Mouse (Mus musculus): ENCODE data around the gene Veph1. TPM values are rescaled to one million over a fixed set of nuclear protein-coding genes. Genes with fewer than 3 reads are reported as not detected.

Veph1 gene
- 0.12 TPM in 1 of 2 replicates, not detected in the other for total RNA-seq (2017)

DNA sequence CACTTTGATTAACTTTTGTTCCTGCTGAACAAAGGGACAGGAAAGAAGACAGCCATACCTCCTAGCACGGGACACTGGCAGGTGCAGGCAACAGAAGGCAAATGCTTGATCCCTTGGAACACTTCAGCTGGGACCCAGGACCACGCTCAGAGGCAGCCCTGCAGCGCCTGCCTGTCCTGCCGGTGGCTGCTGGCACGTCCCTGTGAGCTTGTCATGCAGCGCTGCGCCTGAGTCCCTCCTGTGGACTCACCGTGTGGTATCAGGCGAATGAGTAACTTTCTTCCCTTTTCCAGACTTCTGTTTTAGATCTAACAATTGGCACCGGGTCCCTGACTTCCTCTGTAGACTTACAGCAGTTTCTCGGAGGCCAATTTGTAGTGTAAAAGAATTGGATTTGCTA lies at the start of gene Veph1:
Veph1 (minus strand) TSS at position 293 of the 400 bp plus-strand sequence.
- ATAC-seq (ENCODE audit: extremely low read depth, insufficient number of reproducible peaks, low FRiP score, poor library complexity, severe bottlenecking), result no peak

DNA sequence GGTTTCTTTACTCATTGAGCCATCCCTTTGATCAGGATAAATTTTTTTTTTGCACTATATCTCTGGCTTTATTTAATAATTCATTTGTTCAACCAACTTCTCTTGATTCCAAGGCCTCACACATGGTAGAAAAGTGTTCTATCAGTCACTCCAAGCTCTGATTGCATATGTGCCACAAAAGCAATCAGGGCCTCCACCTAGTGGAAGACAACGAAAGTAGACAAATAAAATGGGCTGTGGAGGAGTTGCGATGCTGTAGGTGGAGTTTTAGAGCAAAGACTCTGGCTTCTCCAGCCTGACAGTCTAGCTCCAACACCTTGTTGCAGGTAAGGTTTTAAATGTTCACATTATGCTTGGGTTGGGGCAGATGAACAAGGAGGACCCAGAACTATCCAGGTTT lies 44.1 kb upstream of the Veph1 start:
- no peak for ATAC-seq (ENCODE audit: extremely low read depth, insufficient number of reproducible peaks, low FRiP score, poor library complexity, severe bottlenecking)

GRCm38 (mm10) chr3:66332401-66332729 lies 35.7 kb upstream of the Veph1 start:
- ATAC-seq (ENCODE audit: extremely low read depth, insufficient number of reproducible peaks, low FRiP score, poor library complexity, severe bottlenecking), result no peak

- no peak for ATAC-seq (ENCODE audit: extremely low read depth, insufficient number of reproducible peaks, low FRiP score, poor library complexity, severe bottlenecking)
Measured at GRCm38 (mm10) chr3:66331592-66332400, 35.2 kb upstream of the Veph1 start.

DNA sequence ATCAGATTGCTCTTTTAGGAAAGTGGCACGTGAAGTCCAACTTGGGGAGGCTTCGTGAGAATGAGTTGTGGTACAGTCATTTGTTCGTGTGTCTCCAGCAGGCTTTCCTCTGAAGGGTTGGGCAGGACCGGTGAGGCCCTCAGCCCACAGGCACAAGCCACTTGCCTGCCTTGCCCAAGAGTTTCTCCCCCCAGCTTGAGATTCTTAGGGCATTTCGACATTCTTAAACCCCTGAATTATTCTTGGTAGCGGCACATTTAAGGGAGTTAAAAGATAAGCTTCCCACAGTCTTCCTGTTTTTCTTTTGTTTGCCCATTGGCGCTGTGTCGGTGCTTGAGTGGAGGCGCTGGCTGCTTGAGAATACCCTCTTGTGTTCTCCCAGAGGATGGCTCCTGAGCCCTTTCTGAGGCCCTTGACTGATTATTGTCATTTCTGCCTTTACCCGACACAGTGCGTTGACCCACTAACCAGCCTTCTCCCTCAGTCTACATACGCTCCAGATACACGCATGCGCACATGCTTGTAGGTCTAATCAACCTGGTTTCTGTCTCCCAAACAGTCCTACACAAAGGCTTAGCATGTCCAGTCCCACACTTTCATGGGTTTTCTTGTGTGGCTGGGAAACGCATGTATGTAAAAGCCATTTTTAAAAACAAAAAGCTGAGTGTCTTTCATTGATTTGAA lies 34.4 kb upstream of the Veph1 start:
- no peak for ATAC-seq (ENCODE audit: extremely low read depth, insufficient number of reproducible peaks, low FRiP score, poor library complexity, severe bottlenecking)

DNA sequence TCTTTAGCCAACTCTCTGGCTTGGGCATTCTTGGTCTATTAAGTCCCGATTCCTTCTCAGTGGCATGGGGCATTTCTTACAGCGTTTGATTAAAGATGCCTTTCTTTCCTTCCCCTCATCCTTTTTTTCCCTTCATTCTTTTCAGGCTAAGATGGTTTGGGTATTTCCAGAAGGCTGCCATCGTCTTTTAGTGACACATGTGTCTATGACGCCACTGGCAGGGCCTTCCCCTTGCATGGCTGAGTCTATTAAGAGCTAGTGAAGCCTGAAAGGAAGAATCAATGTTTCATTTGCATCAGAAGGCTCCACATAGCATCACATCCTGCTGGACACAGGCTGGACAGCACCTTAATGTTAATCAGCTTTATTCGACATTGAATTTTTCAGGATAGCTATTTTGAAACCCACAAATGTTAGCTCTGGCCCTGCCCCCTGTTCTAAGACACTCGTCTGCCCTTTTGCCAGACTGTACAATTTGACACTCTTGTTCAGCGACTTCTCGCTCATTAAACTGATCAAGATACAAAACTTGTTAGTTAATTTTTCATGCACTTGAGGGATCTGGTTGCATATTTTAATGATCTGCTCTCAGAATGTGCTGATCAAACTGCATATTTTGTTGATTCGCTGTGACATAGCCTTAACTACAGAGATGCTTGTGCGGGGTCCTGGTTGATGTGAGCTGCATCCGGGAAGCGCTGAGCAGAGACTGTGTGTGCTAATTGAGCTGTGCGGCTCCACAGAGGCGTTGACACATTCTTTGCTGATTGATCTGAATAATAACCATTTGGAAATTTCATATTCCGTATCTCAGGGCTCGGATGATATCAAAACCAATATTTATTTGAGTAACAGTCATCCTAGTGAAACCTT lies 29.6 kb upstream of the Veph1 start:
- ATAC-seq (ENCODE audit: extremely low read depth, insufficient number of reproducible peaks, low FRiP score, poor library complexity, severe bottlenecking), result no peak

DNA sequence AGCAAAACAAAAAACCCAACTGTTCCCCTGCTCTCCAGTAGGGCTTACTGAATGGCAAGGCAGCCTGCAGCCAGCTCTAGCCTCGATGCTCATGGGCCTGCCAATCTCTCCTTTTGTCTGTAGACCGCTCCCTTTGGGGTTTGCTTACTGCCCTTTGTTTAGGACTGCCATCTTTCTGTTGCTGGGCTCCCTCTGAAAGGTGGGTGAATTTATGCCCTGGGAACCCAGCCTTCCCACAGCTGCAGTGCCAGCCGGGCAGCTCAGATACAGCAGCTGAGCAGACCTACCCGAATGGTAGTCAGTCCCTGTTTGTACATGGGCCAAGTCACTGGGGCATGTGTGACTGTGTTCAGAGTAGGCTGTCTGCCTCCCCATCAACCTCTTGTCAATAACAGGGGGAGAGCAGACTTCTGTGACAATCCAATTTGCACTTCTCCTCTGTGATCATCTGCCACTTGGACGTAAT lies 28.9 kb upstream of the Veph1 start:
- no peak for ATAC-seq (ENCODE audit: extremely low read depth, insufficient number of reproducible peaks, low FRiP score, poor library complexity, severe bottlenecking)

- no peak for ATAC-seq (ENCODE audit: extremely low read depth, insufficient number of reproducible peaks, low FRiP score, poor library complexity, severe bottlenecking)
Measured at GRCm38 (mm10) chr3:66314793-66315715, 18.4 kb upstream of the Veph1 start.

DNA sequence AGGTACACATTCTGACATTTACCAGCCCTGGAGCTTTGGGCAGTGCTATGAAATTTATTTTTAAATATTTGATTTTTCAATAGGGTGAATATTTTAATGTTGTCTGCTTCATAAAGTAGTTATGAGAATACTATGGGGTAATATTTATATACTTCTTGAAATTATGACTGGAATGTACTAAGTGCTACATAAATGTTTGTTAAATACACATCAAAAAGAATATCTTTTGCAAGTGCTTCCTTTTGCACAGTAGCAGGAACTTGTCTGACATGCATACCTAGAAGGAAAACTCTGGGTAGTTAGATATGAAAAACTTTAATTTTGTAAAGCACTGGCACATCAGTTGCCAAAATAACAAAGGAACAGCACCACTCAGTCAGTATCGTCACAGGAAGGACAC lies 13.9 kb upstream of the Veph1 start:
- no peak for ATAC-seq (ENCODE audit: extremely low read depth, insufficient number of reproducible peaks, low FRiP score, poor library complexity, severe bottlenecking)

DNA sequence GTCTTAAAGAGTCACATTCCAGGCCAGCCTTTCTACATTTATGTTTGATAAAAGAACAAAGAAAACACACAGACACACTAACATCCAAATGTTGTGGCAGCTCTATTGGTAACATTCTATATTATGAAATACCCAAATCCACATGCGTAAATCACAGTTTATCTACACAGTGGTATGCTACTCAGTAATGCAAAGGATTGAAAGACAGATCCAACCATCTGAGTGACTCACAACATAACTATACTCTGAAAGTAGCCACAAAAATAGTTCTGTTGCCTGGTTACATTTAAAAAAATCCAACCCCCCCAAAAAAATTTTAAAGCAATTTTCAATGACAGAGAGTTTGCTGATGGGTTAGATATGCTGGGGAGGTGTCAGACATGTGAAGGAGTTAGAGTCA lies 12.9 kb upstream of the Veph1 start:
- no peak for ATAC-seq (ENCODE audit: extremely low read depth, insufficient number of reproducible peaks, low FRiP score, poor library complexity, severe bottlenecking)

DNA sequence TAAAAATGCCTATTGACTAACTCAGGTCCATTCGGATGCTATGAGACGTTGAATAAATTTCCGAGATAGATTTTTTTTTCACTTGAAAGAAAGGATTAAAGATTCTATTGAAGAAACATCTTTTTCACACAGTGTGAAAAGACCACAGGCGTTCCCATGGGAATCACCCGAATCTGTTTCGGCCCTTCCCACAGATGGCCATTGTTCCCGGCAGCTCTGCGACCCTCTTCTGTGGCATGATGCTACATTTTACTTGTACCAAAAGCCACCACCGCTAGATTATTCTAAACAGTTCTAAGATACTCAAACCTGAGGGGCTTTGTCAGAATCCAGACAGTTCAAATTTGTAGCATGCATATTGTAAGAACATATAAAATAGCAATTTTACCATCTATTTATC lies 1.4 kb downstream of the Veph1 start:
- no peak for ATAC-seq (ENCODE audit: extremely low read depth, insufficient number of reproducible peaks, low FRiP score, poor library complexity, severe bottlenecking)

DNA sequence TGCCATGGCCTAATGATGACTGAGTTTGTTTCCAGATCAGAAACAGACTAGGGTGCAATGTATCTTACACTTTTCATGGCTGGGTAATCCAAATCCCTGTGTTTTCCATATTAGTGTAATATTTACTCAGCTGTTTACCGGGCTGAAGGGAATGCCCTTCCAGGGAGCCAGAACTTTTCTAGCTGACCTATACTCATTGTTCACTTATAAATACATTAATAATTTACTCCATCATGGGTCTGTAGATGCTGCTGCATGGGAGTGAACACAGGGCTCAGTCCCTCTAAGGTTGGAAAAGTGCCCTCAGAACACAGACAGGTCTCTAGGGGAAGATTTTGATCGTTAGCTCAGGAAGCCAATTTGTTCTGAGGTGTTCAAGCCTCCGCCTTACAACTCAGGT lies 1.9 kb downstream of the Veph1 start:
- ATAC-seq (ENCODE audit: extremely low read depth, insufficient number of reproducible peaks, low FRiP score, poor library complexity, severe bottlenecking), result no peak

DNA sequence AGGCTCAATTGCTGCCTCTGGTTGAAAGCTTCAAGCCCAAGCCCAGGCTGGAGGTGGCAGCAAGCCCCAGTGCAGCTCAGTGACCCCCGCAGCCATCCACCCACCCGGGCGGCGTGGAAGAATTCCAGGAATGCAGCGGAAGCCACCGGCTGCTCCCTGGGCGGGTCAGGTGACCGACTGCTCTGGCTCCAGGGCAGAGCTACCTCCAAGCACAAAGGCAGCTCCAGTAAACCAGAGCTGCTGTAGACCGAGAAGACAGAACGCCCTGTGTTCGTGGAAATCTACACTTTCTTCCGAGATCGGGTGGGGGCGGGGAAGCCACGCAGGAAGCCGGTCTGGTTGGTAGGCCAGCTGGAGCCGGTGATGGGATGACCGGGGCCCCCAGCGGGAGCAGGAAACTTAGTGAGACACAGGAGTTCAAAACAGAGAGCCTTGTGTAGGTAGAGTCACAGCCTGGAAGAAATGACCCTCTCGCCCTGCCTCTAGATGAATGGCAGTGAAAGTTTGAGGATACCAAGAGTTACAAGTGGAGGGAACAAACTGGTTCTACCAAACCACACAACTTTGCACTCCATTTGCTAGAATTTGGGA lies 4.2 kb downstream of the Veph1 start:
- no peak for ATAC-seq (ENCODE audit: extremely low read depth, insufficient number of reproducible peaks, low FRiP score, poor library complexity, severe bottlenecking)

DNA sequence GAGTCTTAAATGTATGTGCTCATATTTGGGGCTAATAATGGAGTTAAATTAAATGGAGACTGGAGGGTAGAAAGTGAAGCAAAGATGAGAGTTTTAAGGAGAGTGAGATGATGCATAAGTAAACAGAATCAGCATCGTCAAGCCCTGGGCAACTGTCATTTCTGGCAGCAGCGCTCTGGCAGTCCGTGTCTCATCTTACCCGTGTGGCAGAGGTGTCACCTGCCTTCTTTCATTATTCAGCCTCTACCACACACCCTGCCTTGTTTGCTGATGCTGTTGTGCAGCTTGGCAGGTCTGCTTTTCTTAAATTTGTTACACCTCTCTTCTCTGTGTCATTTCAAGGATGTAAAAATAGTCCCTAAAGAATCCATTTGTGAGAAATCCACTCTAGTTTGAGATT lies 33.4 kb downstream of the Veph1 start:
- ATAC-seq (ENCODE audit: extremely low read depth, insufficient number of reproducible peaks, low FRiP score, poor library complexity, severe bottlenecking), result no peak

- ATAC-seq (ENCODE audit: extremely low read depth, insufficient number of reproducible peaks, low FRiP score, poor library complexity, severe bottlenecking), result no peak
Measured at GRCm38 (mm10) chr3:66262319-66262718, 34.3 kb downstream of the Veph1 start.

GRCm38 (mm10) chr3:66254504-66255105 lies 42.0 kb downstream of the Veph1 start:
- ATAC-seq (ENCODE audit: extremely low read depth, insufficient number of reproducible peaks, low FRiP score, poor library complexity, severe bottlenecking), result no peak

GRCm38 (mm10) chr3:66251842-66252241 lies 44.8 kb downstream of the Veph1 start:
- no peak for ATAC-seq (ENCODE audit: extremely low read depth, insufficient number of reproducible peaks, low FRiP score, poor library complexity, severe bottlenecking)

DNA sequence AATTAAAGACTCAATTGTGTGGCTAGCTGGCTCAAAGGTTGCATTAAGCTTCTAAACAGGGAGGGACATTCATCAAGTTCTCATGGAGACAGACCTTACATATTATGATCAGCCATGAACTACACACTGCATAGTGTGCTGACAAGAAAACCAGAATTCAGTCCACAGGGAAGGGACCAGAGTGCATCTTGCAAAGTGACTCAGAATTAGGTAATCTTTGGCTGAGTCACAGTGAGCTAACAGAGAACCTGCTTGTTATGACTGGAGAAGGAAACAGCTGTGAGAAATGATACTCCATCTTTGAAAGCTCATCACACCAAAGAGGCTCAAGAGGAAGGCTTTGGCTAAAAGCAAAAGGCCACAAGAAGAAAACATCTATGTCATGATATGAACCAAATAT lies 56.2 kb downstream of the Veph1 start:
- ATAC-seq (ENCODE audit: extremely low read depth, insufficient number of reproducible peaks, low FRiP score, poor library complexity, severe bottlenecking), result no peak
